Mouse (Mus musculus) neural tube, embryonic 12.5 days (tissue): ENCODE results near the gene Nradd. TPM values are rescaled to one million over a fixed set of nuclear protein-coding genes. Genes with fewer than 3 reads are reported as not detected.

ENCODE experiments used
- ATAC-seq: fragments of 200-750 bp; cut with Nextera tagmentation; 2 replicates; pipeline ENCODE4 v1.8.0; 2017; ENCODE audit warnings: low read depth, mild to moderate bottlenecking, moderate TSS enrichment, moderate library complexity; ENCODE audit not compliant: low FRiP score
- H3K27ac ChIP-seq: fragments of 300-500 bp; sonication (generic); 2 replicates; pipeline ENCODE4 v1.5.1; 2016
- H3K27me3 ChIP-seq: fragments of 300-500 bp; sonication (generic); replicated peaks from 2 replicates; pipeline ENCODE4 v1.6.1; 2016; ENCODE audit warnings: mild to moderate bottlenecking
- H3K36me3 ChIP-seq: fragments of 300-500 bp; sonication (generic); 2 replicates; pipeline ENCODE4 v1.6.1; 2016; ENCODE audit warnings: mild to moderate bottlenecking
- H3K4me1 ChIP-seq: fragments of 300-500 bp; sonication (generic); 2 replicates; pipeline ENCODE4 v1.6.1; 2016
- H3K4me2 ChIP-seq: fragments of 300-500 bp; sonication (generic); replicated peaks from 2 replicates; pipeline ENCODE4 v1.6.1; 2016; ENCODE audit warnings: mild to moderate bottlenecking
- H3K4me3 ChIP-seq: fragments of 300-500 bp; sonication (generic); 2 replicates; pipeline ENCODE4 v1.5.1; 2016
- H3K9ac ChIP-seq: fragments of 300-500 bp; sonication (generic); 2 replicates; pipeline ENCODE4 v1.6.1; 2016; ENCODE audit warnings: mild to moderate bottlenecking
- H3K9me3 ChIP-seq: fragments of 300-500 bp; sonication (generic); 2 replicates; pipeline ENCODE4 v1.6.1; 2016; ENCODE audit warnings: mild to moderate bottlenecking
- WGBS: fragments of 180-500 bp; shearing (Covaris S2); methylation state at CpG from one replicate; pipeline ENCODE4 v1.1.7; 2016; 5-methylcytosine and 5-hydroxymethylcytosine counted together
- polyA plus RNA-seq: library from polyadenylated mRNA; unstranded; fragments of >200 nt; fragmentation: Nextera tagmentation; extraction: Ambion mirVana; gene quantifications from 2 replicates; pipeline ENCODE4 v1.2.1, GENCODE M21; 2016

Nradd gene
- polyA plus RNA-seq, 1 experiment from 2014 or later, result 41.2 TPM

DNA sequence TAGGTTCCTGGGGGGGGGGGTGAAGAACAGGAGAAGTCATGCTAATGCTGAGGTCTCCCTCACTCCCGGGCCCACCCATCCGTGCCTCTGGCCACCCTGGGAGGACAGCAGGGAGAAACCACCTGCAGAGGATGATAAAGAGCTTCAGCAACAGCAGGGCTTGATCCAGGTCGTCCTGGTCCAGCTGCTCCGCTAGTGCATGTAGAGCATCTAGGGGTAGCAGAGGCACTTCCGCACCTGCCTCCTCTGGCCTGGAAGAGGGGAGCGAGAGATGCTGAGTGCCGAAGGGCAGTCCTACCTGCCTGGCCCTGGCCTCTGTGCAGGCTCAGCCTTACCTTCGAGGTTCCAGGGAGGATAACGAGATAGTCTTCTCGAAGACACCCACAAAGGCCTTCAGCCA, 20.0 kb upstream of the Nradd start:
- H3K9ac ChIP-seq, result no peak overlapping the region
- 83% methylated on average over 10 of the region's 10 CpGs for WGBS
- peaks cover 1% of the 10 kb centered on the region; the same call in 1 of the 2 replicates for H3K4me1 ChIP-seq
- H3K36me3 ChIP-seq, result no peaks in the 10 kb centered on the region
- no peak overlapping the region for H3K4me3 ChIP-seq
- H3K9me3 ChIP-seq, result no peaks in the 10 kb centered on the region
- ATAC-seq, result no peak
- H3K27me3 ChIP-seq, result no peaks in the 10 kb centered on the region
- no peak overlapping the region for H3K27ac ChIP-seq
- no peak overlapping the region for H3K4me2 ChIP-seq

DNA sequence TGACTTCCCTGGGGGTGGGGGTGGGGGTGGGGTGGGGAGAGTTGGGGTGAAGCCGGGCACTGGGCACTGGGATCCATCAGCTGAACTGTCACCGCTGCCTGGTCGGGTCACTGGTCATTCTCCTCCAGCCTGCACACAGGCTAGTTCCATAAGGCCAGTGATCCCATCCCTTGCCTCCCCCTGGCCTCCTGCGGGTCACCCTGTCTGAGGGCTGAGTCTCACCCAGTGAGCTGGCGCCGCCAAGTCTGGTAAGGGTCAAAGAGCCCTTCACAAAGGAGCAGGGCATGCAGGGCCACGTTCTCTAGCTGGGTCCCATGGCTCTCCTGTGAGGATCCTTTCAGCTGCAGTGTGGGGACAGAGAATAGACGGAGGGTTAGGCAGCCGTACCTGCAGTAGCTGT, 19.5 kb upstream of the Nradd start:
- Histone ChIP-seq H3K9ac (no peak overlapping the region), H3K4me1 (no peaks in the 10 kb centered on the region), H3K4me2 (no peak overlapping the region), H3K36me3 (no peaks in the 10 kb centered on the region), H3K27me3 (no peaks in the 10 kb centered on the region), H3K27ac (no peak overlapping the region), H3K9me3 (no peaks in the 10 kb centered on the region), H3K4me3 (no peak overlapping the region)
- no peak for ATAC-seq
- WGBS, result 75% methylated on average over 9 of the region's 9 CpGs

DNA sequence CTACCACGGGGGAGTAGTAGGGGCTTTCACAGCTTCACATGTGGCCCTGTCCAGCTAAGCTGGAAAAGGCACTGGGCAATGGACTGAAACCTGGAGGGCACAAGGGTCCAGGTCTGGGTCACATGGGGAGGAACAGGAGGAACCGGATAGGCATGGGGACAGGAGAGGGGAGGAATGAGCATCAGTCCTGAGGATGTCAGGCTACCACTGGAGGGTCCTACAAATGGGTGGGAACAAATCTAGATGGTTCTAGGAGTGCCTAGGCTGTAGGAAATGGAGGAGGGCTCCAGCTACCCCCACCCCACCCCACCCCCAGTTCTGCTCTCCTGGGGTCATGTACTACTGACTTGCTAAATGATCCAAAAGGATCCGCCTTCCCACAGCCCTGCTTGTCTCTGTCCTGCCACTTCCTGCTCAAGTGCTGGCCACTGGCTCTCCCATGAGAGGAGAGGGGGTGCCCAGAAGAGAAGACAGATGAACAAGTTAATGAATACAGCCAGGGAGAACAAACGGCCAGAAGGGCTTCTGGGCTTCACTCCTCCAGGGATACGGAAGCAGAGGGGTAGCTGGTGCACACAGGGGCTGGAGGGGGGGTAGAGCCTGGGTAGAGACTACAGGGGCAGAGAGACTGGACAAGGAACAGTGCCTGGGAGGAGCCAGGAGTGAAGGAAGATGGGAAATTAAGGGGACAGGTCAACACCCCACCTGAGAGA, 18.7 kb upstream of the Nradd start:
- no peak overlapping the region for H3K9ac ChIP-seq
- no peaks in the 10 kb centered on the region for H3K9me3 ChIP-seq
- H3K4me2 ChIP-seq, result no peak overlapping the region
- H3K27ac ChIP-seq, result no peak overlapping the region
- no peak overlapping the region for H3K4me3 ChIP-seq
- 52% methylated on average over 5 of the region's 5 CpGs for WGBS
- ATAC-seq, result no peak
- no peaks in the 10 kb centered on the region for H3K36me3 ChIP-seq
- H3K27me3 ChIP-seq, result no peaks in the 10 kb centered on the region
- H3K4me1 ChIP-seq, result no peaks in the 10 kb centered on the region

DNA sequence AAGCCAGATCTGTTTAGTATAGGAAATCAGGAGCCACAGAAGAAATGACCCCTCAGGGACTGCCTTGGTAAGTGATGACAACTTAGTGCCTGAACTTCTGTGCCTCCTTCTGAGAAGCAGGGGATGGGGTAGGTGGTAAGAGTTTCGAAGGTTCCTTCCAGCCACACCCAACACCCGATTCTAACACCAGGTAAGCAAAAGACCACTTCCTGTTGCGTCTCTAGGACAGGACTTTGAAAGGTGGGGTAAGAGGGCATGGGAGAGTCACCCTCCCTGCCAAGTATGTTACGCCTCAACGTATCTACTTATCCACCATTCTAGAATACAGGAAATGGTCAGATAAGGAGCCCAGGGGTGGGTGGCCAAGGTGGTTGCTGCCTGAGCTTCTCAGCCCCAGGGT, 16.8 kb upstream of the Nradd start:
- Histone ChIP-seq H3K9ac (no peak overlapping the region), H3K4me2 (no peak overlapping the region), H3K4me1 (no peaks in the 10 kb centered on the region), H3K27ac (no peak overlapping the region), H3K9me3 (no peaks in the 10 kb centered on the region), H3K4me3 (no peak overlapping the region), H3K36me3 (no peaks in the 10 kb centered on the region), H3K27me3 (peaks cover 2% of the 10 kb centered on the region; the same call in 1 of the 2 replicates)
- no peak for ATAC-seq
- WGBS, result 93% methylated on average over 5 of the region's 5 CpGs

DNA sequence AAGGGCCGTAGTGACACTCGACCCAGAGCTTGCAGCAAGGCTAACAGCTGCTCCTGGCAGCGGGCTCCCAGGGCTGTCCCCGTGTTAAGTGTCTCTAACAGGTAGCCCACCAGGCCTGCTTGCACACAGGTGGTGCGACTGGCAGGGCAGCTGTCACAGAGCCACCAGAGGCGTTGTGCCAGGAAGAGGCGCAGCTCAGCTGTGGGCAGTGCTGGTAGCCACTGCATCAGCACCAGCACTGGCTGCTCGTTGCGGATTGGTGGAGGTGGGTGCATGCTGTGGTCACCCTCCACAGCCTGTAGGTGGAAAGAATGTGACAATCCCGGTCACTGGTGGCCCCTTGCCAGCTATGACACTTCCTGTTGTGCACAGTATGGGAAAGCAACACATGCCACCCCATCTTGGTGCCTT, 14.4 kb upstream of the Nradd start:
- Histone ChIP-seq H3K9ac (no peak overlapping the region), H3K4me3 (no peak overlapping the region), H3K9me3 (no peaks in the 10 kb centered on the region), H3K27me3 (peaks cover 10% of the 10 kb centered on the region), H3K4me2 (no peak overlapping the region), H3K27ac (no peak overlapping the region), H3K36me3 (no peaks in the 10 kb centered on the region), H3K4me1 (no peaks in the 10 kb centered on the region)
- WGBS, result 85% methylated on average over 10 of the region's 10 CpGs
- no peak for ATAC-seq

DNA sequence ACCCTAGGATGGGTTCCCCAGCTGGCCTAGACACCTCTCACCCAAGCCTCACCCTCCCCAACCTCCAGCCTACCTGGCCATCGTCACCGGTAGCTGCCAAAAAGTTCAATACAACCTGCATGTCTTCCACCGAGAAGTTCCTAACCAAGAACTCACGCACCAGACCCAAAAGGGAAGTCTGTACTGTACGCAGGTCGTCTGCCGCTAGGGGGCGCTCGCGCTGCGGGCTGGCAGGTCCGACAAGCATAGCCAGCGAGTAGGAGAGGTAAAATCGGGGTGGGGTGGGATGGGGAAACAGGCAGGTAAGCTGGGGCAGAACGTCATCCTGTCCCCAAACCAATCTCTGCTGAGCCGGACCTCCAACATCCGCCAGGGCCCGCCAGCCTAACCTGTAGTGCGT, 11.0 kb upstream of the Nradd start:
- no peak overlapping the region for H3K27ac ChIP-seq
- ATAC-seq, result no peak
- peaks cover 28% of the 10 kb centered on the region for H3K27me3 ChIP-seq
- H3K4me2 ChIP-seq, result 0 out of 2 replicates have a peak overlapping the region, but pooled peaks have one; percentile 12
- no peaks in the 10 kb centered on the region for H3K36me3 ChIP-seq
- H3K9ac ChIP-seq, result no peak overlapping the region
- no peaks in the 10 kb centered on the region for H3K9me3 ChIP-seq
- H3K4me1 ChIP-seq, result 0 out of 2 replicates have a peak, but pooled peaks cover 6% of the 10 kb centered on the region
- no peak overlapping the region for H3K4me3 ChIP-seq
- 7% methylated on average over 19 of the region's 19 CpGs for WGBS

DNA sequence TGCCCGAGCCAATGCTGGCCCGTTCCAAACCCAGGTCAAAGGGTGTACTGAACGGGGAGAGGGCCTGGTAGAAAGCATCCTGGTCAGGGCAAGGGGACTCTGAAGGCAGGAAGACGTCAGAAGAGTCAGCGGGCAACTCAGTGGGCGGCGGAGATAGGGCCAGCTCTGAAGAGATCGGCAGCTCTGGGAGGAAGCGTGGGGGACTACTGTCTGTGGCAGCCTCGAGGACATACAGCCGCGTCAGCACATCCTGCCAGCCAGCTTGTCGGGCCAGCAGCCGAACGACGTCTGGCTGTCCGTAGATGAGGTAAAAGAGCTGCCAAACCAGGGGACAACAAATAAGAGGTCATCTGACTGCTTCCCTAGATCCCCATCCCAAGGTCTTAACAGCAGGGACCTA, 9.6 kb upstream of the Nradd start:
- Histone ChIP-seq H3K9ac (no peak overlapping the region), H3K27me3 (peaks cover 28% of the 10 kb centered on the region)
- 88% methylated on average over 17 of the region's 17 CpGs for WGBS

DNA sequence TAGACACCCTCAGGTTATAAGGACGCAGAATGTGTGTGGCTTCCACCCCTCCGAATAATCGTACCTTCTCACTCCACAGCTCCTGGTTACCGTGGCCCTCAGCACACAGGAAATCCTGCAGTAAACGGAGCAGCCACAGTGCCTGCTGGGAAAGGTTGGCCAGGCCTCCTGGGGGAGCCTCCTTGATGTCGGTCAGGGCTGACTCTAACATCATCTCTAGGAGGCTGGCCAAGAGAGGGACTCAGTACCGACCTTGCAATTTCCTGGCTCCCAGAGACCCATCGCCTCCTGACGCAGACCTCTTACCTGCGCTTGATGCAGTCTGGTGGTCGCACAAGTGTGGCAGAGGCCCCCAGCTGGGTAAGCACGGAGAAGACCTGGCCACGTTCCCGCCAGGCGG, 8.4 kb upstream of the Nradd start:
- 82% methylated on average over 15 of the region's 15 CpGs for whole genome bisulfite sequencing
- no peak for ATAC-seq
- peaks cover 28% of the 10 kb centered on the region for H3K27me3 ChIP-seq
- H3K4me3 ChIP-seq, result no peak overlapping the region
- 0 out of 2 replicates have a peak, but pooled peaks cover 6% of the 10 kb centered on the region for H3K4me1 ChIP-seq
- H3K4me2 ChIP-seq, result no peak overlapping the region
- H3K9me3 ChIP-seq, result no peaks in the 10 kb centered on the region
- no peaks in the 10 kb centered on the region; the same call in 1 of the 2 replicates for H3K36me3 ChIP-seq
- H3K27ac ChIP-seq, result no peak overlapping the region
- 0 out of 2 replicates have a peak overlapping the region, but pooled peaks have one; percentile 17 for H3K9ac ChIP-seq

More for the DNA sequence above, 9.6 kb upstream of the Nradd start:
- no peaks in the 10 kb centered on the region for H3K36me3 ChIP-seq
- no peaks in the 10 kb centered on the region for H3K9me3 ChIP-seq
- no peak overlapping the region for H3K27ac ChIP-seq
- H3K4me2 ChIP-seq, result no peak overlapping the region
- H3K4me3 ChIP-seq, result no peak overlapping the region
- no peak for ATAC-seq
- 0 out of 2 replicates have a peak, but pooled peaks cover 6% of the 10 kb centered on the region for H3K4me1 ChIP-seq

DNA sequence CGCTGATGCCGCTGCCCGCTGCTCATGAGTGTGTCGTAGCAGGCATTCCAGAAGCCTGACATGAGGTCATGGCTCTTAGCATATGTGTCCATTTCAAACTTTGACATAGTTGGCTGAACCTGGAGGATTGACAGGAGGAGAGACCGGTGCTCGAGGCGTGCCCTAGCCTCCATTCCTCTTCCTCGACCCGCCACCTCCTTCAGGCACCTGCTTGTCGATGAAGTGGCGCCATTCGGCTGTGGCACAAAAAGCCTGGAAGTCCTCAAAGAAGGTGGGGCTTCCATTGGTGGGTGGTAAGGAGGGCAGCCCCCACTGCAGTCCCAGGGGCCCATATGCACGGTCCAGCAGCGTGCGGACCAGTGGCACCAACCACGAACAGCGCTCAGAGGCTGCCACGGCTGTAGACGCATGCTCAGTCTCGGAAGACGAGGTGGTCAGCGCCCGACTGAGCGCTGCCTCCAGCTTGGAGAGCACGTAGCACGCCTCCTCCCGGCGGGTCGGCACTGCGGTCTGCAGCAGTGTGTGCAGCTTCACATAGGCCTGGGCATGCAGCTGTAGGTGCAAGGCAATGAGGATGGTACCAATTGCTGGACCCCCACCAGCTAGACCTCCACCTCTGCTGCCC, 7.5 kb upstream of the Nradd start:
- 10% methylated on average over 30 of the region's 30 CpGs for WGBS
- H3K27ac ChIP-seq, result no peak overlapping the region
- no peaks in the 10 kb centered on the region for H3K9me3 ChIP-seq
- 0 out of 2 replicates have a peak, but pooled peaks cover 6% of the 10 kb centered on the region for H3K4me1 ChIP-seq
- 0 out of 2 replicates have a peak overlapping the region, but pooled peaks have one; percentile 22 for H3K9ac ChIP-seq
- ATAC-seq, result 0 out of 2 replicates have a peak, but pooled peaks have one; percentile 45
- H3K4me2 ChIP-seq, result peak overlapping the region; percentile 59
- peaks cover 28% of the 10 kb centered on the region for H3K27me3 ChIP-seq
- peak overlapping the region; percentile 18 for H3K4me3 ChIP-seq
- H3K36me3 ChIP-seq, result no peaks in the 10 kb centered on the region; the same call in 1 of the 2 replicates

DNA sequence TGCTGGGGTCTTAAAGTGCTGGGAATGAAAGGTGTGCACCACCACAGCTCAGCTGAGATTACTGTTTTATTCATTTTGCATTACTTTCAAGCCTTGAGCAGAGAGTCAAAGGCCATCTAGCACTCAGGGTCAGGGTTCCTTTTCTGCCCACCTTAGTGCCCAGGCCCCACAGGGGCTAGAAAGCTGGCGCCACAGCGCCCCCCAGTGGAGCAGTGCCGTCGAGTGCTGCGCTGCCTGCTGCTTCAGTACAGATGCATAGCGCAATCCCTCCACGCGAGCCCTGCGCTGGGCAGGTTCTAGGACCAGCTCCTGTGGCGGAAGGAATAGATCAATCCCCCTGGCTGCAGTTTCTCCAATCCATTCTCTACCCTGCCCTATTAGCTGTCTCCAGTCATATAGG, 6.9 kb upstream of the Nradd start:
- H3K9me3 ChIP-seq, result no peaks in the 10 kb centered on the region
- peaks cover 28% of the 10 kb centered on the region for H3K27me3 ChIP-seq
- no peaks in the 10 kb centered on the region; the same call in 1 of the 2 replicates for H3K36me3 ChIP-seq
- WGBS, result 11% methylated on average over 10 of the region's 10 CpGs
- H3K4me2 ChIP-seq, result peak overlapping the region; percentile 59
- H3K27ac ChIP-seq, result no peak overlapping the region
- peak; percentile 64; the same call in 1 of the 2 replicates for ATAC-seq
- H3K4me3 ChIP-seq, result peak overlapping the region; percentile 18
- H3K4me1 ChIP-seq, result 0 out of 2 replicates have a peak, but pooled peaks cover 6% of the 10 kb centered on the region
- 0 out of 2 replicates have a peak overlapping the region, but pooled peaks have one; percentile 22 for H3K9ac ChIP-seq

DNA sequence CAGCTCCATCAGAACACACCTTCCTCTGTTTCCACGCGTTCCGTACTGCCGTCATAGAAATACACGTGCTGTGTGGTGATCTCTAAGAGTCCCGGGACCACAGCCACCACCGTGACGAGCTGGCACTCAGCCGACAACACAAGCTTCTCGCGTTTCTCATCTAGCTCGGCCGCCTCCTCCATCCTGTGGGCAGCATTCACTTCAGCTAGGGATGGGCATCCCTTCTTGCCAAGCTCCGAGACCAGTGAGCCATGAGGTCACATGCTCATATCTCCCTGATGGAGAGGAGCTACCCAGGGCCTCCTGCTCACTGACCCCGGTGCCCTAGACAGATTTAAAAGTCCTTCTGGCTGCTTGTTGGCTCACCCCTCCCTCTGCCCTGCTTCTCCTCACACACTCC, 5.9 kb upstream of the Nradd start:
- Histone ChIP-seq H3K27ac (no peak overlapping the region), H3K4me2 (no peak overlapping the region), H3K9me3 (no peaks in the 10 kb centered on the region), H3K9ac (no peak overlapping the region), H3K27me3 (peaks cover 22% of the 10 kb centered on the region), H3K4me1 (peaks cover 10% of the 10 kb centered on the region; the same call in 1 of the 2 replicates), H3K36me3 (no peaks in the 10 kb centered on the region; the same call in 1 of the 2 replicates), H3K4me3 (no peak overlapping the region)
- no peak for ATAC-seq
- 93% methylated on average over 15 of the region's 15 CpGs for WGBS

DNA sequence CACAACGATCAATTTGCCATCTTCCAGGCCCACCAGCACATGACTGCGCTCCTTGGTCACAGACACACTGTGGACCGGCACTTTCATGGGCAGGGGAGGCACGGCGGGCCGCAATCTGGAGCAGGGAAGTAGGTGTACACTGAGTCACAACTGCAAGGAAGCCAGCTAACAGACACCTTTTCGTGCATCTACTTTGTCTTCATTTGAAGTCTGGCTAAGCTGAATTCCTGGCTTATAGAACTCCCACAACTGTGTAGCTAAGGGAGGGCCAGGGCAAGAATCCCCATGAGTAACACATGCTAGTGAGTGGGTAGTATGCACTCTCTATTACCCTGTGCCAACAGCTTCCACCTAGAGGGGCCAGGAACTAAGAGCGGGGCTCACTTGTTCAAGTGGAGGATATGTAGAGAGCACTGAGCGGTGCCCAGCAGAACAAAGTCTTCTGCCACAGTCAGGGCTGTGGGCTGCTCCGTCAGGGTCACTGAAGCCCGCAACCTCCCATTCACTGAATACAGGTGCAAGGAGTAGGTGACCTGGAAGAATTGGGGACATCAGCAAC, 1.2 kb upstream of the Nradd start:
- H3K27ac ChIP-seq, result peak overlapping the region; percentile 62; the same call in 1 of the 2 replicates
- peaks cover 26% of the 10 kb centered on the region for H3K4me1 ChIP-seq
- H3K4me2 ChIP-seq, result peak overlapping the region; percentile 97
- 71% methylated on average over 11 of the region's 11 CpGs for WGBS
- peak overlapping the region; percentile 72 for H3K9ac ChIP-seq
- no peaks in the 10 kb centered on the region for H3K9me3 ChIP-seq
- peak overlapping the region; percentile 52 for H3K4me3 ChIP-seq
- ATAC-seq, result peak; percentile 4; the same call in 1 of the 2 replicates
- H3K27me3 ChIP-seq, result no peaks in the 10 kb centered on the region
- H3K36me3 ChIP-seq, result peaks cover 15% of the 10 kb centered on the region
